11 mouse cellular contexts compared by ENCODE assay signal in genomic region chr19:30065797-30066196, GRCm38 (mm10). TPM values are rescaled to one million over a fixed set of nuclear protein-coding genes. Genes with fewer than 3 reads are reported as not detected.
DNase-seq lines count a peak whose midpoint lies in the region.
"Had no signal": no experiment of that assay in that cellular context is flagged by ENCODE, and none has a peak within 500 bp of the region (broad histone marks: within the 10 kb centered on the region; RNA-seq: fewer than 3 reads in every experiment).

No protein-coding gene starts in this region.

- intact Hi-C loops in left cerebral cortex, postnatal 25 days (cut with DNase I), result no loop called here

- peak; percentile 26 to 49 for DNase-seq in frontal cortex, adult 2 months (ENCODE audit: extremely low spot score in 1 of 2, low spot score in 1 of 2)
- DNase-seq in frontal cortex, postnatal 10 days (ENCODE audit: low spot score in 2 of 2), result no peak
- peak; percentile 36 for DNase-seq in right cerebral cortex, adult 18-20 months
- no peak for DNase-seq in right cerebral cortex, postnatal 25 days
- peak; percentile 48 to 56 for DNase-seq in left cerebral cortex, postnatal 25 days (ENCODE audit: low spot score in 2 of 2)
- peak; percentile 2 for DNase-seq in skeletal muscle tissue, adult 2 months (ENCODE audit: low read depth, low spot score)
- no peak for DNase-seq in c-Kit-positive CD71-positive TER-119-positive erythroid progenitor cells, embryonic 14.5 days (ENCODE audit: low spot score)
- no peak for DNase-seq in urinary bladder, adult 2 months (ENCODE audit: low spot score)
- DNase-seq: adrenal gland, adult 8-10 months; cerebellum, postnatal 14 days; kidney, postnatal 4 days had no signal

RNA-seq across cellular contexts. Expression of gene Uhrf2, which starts 35.5 kb away (rescaled TPM):
- 76.9 and 77.9 TPM in 2 replicates for polyA plus RNA-seq in frontal cortex, adult 2 months (2012; rRNA removed)
- total RNA-seq in left cerebral cortex, postnatal 25 days (2021), result 10 to 100 TPM; 52.0 to 57.4 TPM
- polyA plus RNA-seq in urinary bladder, adult 2 months (2012; rRNA removed), result 49.3 and 56.0 TPM in 2 replicates

Comparison
In these comparisons a context has a peak if more than half of its experiments do, and no peak if none do; other contexts are left out.
1. DNase-seq: peak in frontal cortex, adult 2 months (2 of 2), right cerebral cortex, adult 18-20 months (single experiment), left cerebral cortex, postnatal 25 days (2 of 2) and skeletal muscle tissue, adult 2 months (single experiment); none in frontal cortex, postnatal 10 days (0 of 2), right cerebral cortex, postnatal 25 days (single experiment), c-Kit-positive CD71-positive TER-119-positive erythroid progenitor cells, embryonic 14.5 days (single experiment) and urinary bladder, adult 2 months (single experiment).